Mouse (Mus musculus) monocyte, adult 5-6 weeks (primary cell): ENCODE results near the gene Gm20809. TPM values are rescaled to one million over a fixed set of nuclear protein-coding genes. Genes with fewer than 3 reads are reported as not detected.
"Not testable (repeated sequence)": the region's sequence is repeated elsewhere in the genome, so short reads cannot be mapped to it uniquely, and the experiment has no call there.

ENCODE experiments used
- ATAC-seq: fragments of 153-309, 156-312 bp; replicated peaks from 2 replicates; pipeline ENCODE4 v1.8.0; 2017; ENCODE audit warnings: mild to moderate bottlenecking; ENCODE audit not compliant: low TSS enrichment, insufficient number of reproducible peaks, severe bottlenecking, poor library complexity, low FRiP score
- total RNA-seq: library from RNA; stranded (forward); fragments of 200-1000, 200-491, 200-594 nt; gene quantifications from 3 replicates; pipeline ENCODE4 v1.2.3, GENCODE M21; 2017

The Gm20809 gene
- not detected in 3 replicates for total RNA-seq

DNA sequence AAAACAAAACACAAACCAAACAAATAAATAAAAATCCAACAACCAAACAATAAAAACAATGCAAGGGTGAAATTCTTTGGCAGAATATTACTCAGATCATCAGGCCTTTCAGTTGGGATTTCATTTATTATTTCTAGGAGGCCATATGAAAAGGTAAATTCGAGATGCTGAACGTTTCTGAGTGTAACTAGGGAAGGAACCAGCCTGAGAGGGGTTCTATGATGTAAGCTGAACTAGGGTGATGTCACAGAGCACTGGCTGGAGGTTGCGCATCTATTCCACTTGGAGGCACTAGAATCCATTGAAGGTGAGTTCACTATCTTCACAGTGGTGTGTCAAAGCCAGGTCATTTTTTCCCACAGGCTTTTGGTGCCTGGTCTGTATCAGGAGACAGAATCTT is at the start of gene Gm20809:
TSS of gene Gm20809 (plus strand) at position 301 of the 400 bp plus-strand sequence.
- not testable (repeated sequence) for ATAC-seq
